ENCODE assay signal across 16 mouse cellular contexts in genomic region chr10:117378291-117378555, GRCm38 (mm10).
"Had no signal": no experiment of that assay in that cellular context is flagged by ENCODE, and none has a peak within 500 bp of the region (broad histone marks: within the 10 kb centered on the region; RNA-seq: fewer than 3 reads in every experiment).

No protein-coding gene starts in this region.

- H3K9me3 ChIP-seq: neural tube, embryonic 13.5 days; neural tube, embryonic 15.5 days; stomach, embryonic 15.5 days had no signal

- ATAC-seq: midbrain, embryonic 16.5 days had no signal

- H3K9ac ChIP-seq: stomach, embryonic 15.5 days had no signal

- DNase-seq: lung, adult 18-20 months; lung, postnatal 10 days; lung, postnatal 4 days; right cerebral cortex, adult 18-20 months; right cerebral cortex, postnatal 25 days; right cerebral cortex, postnatal 4 days; spleen, adult 18-20 months; thymus, adult 2 months; thymus, postnatal 25 days; thymus, postnatal 4 days had no signal

- H3K36me3 ChIP-seq: neural tube, embryonic 13.5 days; neural tube, embryonic 15.5 days; stomach, embryonic 15.5 days had no signal

- H3K27ac ChIP-seq: stomach, embryonic 15.5 days; stomach, postnatal 0 days had no signal

- H3K4me1 ChIP-seq: stomach, embryonic 15.5 days had no signal

- H3K27me3 ChIP-seq: neural tube, embryonic 13.5 days; neural tube, embryonic 15.5 days; stomach, embryonic 15.5 days had no signal

- H3K4me3 ChIP-seq: myocyte had no signal
